Comparison of ENCODE assay signal across 12 mouse cellular contexts in the genomic region with DNA sequence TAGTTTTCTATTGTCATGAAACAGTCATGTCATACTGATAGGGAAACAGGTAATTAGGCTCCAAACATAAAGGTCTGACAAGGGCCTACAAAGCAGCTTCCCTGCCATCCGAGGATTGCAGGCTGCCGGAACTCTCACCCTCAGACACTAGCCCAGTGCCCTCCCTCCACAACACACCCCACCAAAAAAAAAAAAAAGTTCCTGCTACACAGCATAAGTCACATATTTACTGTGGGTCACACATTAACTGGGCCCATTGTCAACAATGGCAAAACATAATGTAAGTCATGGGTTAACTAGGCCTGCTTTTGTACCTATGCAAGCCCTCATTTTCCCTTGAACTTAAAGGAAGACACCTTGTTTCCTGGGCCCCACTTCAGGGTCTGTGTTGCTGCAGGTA.
"Had no signal": no experiment of that assay in that cellular context is flagged by ENCODE, and none has a peak within 500 bp of the region (broad histone marks: within the 10 kb centered on the region; RNA-seq: fewer than 3 reads in every experiment).

No protein-coding gene starts in this region.

- H3K9me3 ChIP-seq: midbrain, embryonic 13.5 days; midbrain, embryonic 15.5 days; neural tube, embryonic 12.5 days had no signal

- H3K4me2 ChIP-seq: lung, embryonic 14.5 days; midbrain, embryonic 11.5 days; midbrain, embryonic 13.5 days; midbrain, embryonic 15.5 days; neural tube, embryonic 12.5 days had no signal

- H3K27ac ChIP-seq: midbrain, embryonic 13.5 days; midbrain, embryonic 15.5 days; neural tube, embryonic 12.5 days had no signal

- DNase-seq: lung, adult 18-20 months; lung, embryonic 14.5 days; lung, postnatal 10 days; lung, postnatal 4 days; right cerebral cortex, postnatal 14 days; thymus, adult 2 months; thymus, postnatal 25 days; thymus, postnatal 4 days had no signal

- H3K4me3 ChIP-seq: midbrain, embryonic 13.5 days; midbrain, embryonic 15.5 days; neural tube, embryonic 12.5 days had no signal

- H3K4me1 ChIP-seq: midbrain, embryonic 13.5 days; midbrain, embryonic 15.5 days; neural tube, embryonic 12.5 days had no signal

- ATAC-seq: midbrain, embryonic 13.5 days; midbrain, embryonic 15.5 days had no signal

- H3K9ac ChIP-seq: lung, embryonic 14.5 days; midbrain, embryonic 13.5 days; midbrain, embryonic 15.5 days; neural tube, embryonic 12.5 days had no signal

- H3K27me3 ChIP-seq: midbrain, embryonic 13.5 days; midbrain, embryonic 15.5 days; neural tube, embryonic 12.5 days had no signal
